Mouse (Mus musculus): Measurements from ENCODE around the gene Pitx2. TPM values are rescaled to one million over a fixed set of nuclear protein-coding genes. Genes with fewer than 3 reads are reported as not detected.

Pitx2 gene
- polyA plus RNA-seq, 1 experiment = 23.8 TPM

- Histone ChIP-seq H3K27me3 (ENCODE audit: control insufficient read depth, insufficient read depth, low read length) (peaks cover 5% of the 10 kb centered on the region; the same call in 1 of the 2 replicates), H3K36me3 (ENCODE audit: control insufficient read depth, insufficient read depth, low read length) (no peaks in the 10 kb centered on the region), H3K4me3 (ENCODE audit: low read depth, low read length) (peak overlapping the region; percentile 59), H3K4me1 (ENCODE audit: control insufficient read depth, insufficient read depth, insufficient read length, low read length) (no peaks in the 10 kb centered on the region), H3K27ac (ENCODE audit: insufficient read depth, low read depth, low read length) (no peak overlapping the region)
- 12% methylated on average over 34 of the region's 34 CpGs for WGBS
- no peak for TF ChIP-seq POLR2A (IDR thresholded peaks at IDR 0.05; ENCODE audit: low read depth, low read length)
- TF ChIP-seq CTCF (IDR thresholded peaks at IDR 0.05; ENCODE audit: extremely low read depth, insufficient read length, insufficient replicate concordance, low read depth, low read length) = no peak
These were observed 17.4 kb downstream of the Pitx2 start for GRCm38 (mm10) chr3:129216911-129217561.

DNA sequence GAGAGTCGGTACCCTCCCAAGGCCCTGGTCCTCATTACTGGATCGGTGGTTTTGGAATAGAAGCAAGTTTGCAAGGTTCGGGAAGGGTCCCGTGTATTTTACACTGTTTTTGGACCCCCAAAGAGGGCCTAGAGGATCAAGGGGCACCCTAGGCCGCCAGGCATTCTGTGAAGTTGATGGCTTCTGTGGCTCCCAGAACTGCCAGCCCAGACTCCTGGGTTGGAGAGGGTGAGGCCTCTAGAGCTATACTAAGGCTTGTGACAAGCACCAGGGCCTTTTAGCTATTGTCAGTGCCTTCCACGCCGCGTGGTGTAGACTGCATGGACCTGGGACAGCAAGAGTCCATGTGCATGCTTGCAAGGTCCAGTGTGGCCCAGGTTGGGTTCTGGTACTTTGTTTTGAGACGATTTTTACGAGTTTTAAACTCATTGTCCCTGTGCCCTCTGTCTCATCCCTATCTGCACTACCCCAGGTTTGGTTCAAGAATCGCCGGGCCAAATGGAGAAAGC, 18.2 kb downstream of the Pitx2 start:
- H3K27me3 ChIP-seq (ENCODE audit: control insufficient read depth, insufficient read depth, low read length) = no peaks in the 10 kb centered on the region
- no peaks in the 10 kb centered on the region for H3K4me1 ChIP-seq (ENCODE audit: control insufficient read depth, insufficient read depth, insufficient read length, low read length)
- no peak for TF ChIP-seq POLR2A (IDR thresholded peaks at IDR 0.05; ENCODE audit: low read depth, low read length)
- no peak for TF ChIP-seq CTCF (IDR thresholded peaks at IDR 0.05; ENCODE audit: extremely low read depth, insufficient read length, insufficient replicate concordance, low read depth, low read length)
- H3K27ac ChIP-seq (ENCODE audit: insufficient read depth, low read depth, low read length) = peak overlapping the region; percentile 48; the same call in 1 of the 2 replicates
- 18% methylated on average over 12 of the region's 12 CpGs for WGBS
- no peaks in the 10 kb centered on the region for H3K36me3 ChIP-seq (ENCODE audit: control insufficient read depth, insufficient read depth, low read length)
- H3K4me3 ChIP-seq (ENCODE audit: low read depth, low read length) = peak overlapping the region; percentile 60

- no peak for TF ChIP-seq POLR2A (IDR thresholded peaks at IDR 0.05; ENCODE audit: low read depth, low read length)
- TF ChIP-seq CTCF (IDR thresholded peaks at IDR 0.05; ENCODE audit: extremely low read depth, insufficient read length, insufficient replicate concordance, low read depth, low read length) = no peak
- Histone ChIP-seq H3K36me3 (ENCODE audit: control insufficient read depth, insufficient read depth, low read length) (no peaks in the 10 kb centered on the region), H3K4me1 (ENCODE audit: control insufficient read depth, insufficient read depth, insufficient read length, low read length) (no peaks in the 10 kb centered on the region), H3K4me3 (ENCODE audit: low read depth, low read length) (peak overlapping the region; percentile 60), H3K27ac (ENCODE audit: insufficient read depth, low read depth, low read length) (peak overlapping the region; percentile 48), H3K27me3 (ENCODE audit: control insufficient read depth, insufficient read depth, low read length) (no peaks in the 10 kb centered on the region)
- 9% methylated on average over 41 of the region's 41 CpGs for WGBS
These were observed 18.8 kb downstream of the Pitx2 start for GRCm38 (mm10) chr3:129218371-129218921.

DNA sequence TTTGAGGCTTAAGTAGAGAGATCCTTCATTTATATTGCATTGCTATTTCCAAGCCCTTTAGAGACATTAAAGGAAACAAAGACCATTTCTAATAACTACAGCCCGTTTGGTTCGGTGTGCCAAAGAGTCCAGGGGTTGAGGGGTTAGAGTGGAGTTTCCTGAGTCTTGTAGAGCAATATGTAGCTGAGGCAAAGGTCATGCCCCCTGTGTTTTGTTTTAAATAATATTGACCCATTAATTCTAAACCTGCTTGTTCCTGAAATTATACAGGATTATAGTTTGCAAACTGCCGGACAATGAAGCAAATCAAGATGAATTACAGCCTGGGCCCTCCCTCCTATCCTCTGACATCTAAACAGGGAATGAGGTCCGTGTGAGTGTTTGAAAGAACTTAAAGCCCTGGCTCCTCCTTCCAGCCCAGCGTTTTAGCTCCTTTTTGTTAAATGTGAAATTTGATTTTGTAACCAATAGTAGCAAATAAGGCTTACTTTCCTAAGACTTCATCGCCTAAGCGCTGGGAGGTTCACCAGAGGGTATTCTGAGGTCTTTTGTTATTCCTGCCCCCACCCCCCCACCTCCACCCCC, 20.5 kb downstream of the Pitx2 start:
- Histone ChIP-seq H3K27me3 (ENCODE audit: control insufficient read depth, insufficient read depth, low read length) (no peaks in the 10 kb centered on the region; the same call in 1 of the 2 replicates), H3K36me3 (ENCODE audit: control insufficient read depth, insufficient read depth, low read length) (no peaks in the 10 kb centered on the region), H3K27ac (ENCODE audit: insufficient read depth, low read depth, low read length) (peak overlapping the region; percentile 41), H3K4me1 (ENCODE audit: control insufficient read depth, insufficient read depth, insufficient read length, low read length) (no peaks in the 10 kb centered on the region), H3K4me3 (ENCODE audit: low read depth, low read length) (no peak overlapping the region)
- 14% methylated on average over 7 of the region's 7 CpGs for WGBS
- TF ChIP-seq POLR2A (IDR thresholded peaks at IDR 0.05; ENCODE audit: low read depth, low read length) (no peak), CTCF (IDR thresholded peaks at IDR 0.05; ENCODE audit: extremely low read depth, insufficient read length, insufficient replicate concordance, low read depth, low read length) (no peak)

DNA sequence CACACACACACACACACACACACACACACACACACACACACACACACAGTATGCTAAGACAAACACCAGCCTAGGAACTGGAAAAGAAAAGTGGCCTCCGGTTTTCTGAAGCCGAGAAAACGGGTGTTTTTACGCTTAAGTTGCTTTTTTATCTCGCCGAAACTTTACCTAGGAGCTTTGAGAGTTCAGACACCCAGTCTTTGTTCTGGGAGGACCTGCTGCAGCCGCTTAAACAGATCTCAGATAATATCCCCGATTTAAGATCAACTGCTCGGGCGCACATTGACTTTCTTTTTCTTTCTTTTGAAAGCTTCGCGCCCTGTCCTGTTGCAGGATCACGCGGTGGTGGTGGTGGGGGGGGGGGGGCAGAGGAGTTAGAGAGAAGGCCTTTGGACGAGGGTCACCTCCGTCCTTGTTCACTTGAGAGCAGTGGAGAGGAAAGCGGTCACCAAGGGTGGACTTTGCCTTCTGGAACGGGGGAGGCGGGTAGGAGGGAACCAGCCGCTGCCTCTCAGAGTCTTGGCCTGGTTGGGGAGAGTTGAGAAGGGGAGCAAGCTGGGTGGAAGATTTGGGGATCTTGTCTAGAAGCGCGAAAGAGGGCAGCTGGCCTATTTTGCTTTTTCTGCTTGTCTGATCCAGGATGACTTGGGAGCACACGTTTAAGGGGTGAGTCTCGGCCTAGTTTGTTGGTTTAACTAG, 21.2 kb downstream of the Pitx2 start:
- Histone ChIP-seq H3K4me3 (ENCODE audit: low read depth, low read length) (peak overlapping the region; percentile 56), H3K27ac (ENCODE audit: insufficient read depth, low read depth, low read length) (peak overlapping the region; percentile 97), H3K36me3 (ENCODE audit: control insufficient read depth, insufficient read depth, low read length) (no peaks in the 10 kb centered on the region), H3K27me3 (ENCODE audit: control insufficient read depth, insufficient read depth, low read length) (no peaks in the 10 kb centered on the region; the same call in none of the 2 replicates), H3K4me1 (ENCODE audit: control insufficient read depth, insufficient read depth, insufficient read length, low read length) (peaks cover 1% of the 10 kb centered on the region; the same call in 1 of the 2 replicates)
- 12% methylated on average over 24 of the region's 24 CpGs for WGBS
- TF ChIP-seq POLR2A (IDR thresholded peaks at IDR 0.05; ENCODE audit: low read depth, low read length) (no peak), CTCF (IDR thresholded peaks at IDR 0.05; ENCODE audit: extremely low read depth, insufficient read length, insufficient replicate concordance, low read depth, low read length) (no peak)

- H3K36me3 ChIP-seq (ENCODE audit: control insufficient read depth, insufficient read depth, low read length) = no peaks in the 10 kb centered on the region
- peaks cover 1% of the 10 kb centered on the region; the same call in 1 of the 2 replicates for H3K4me1 ChIP-seq (ENCODE audit: control insufficient read depth, insufficient read depth, insufficient read length, low read length)
- peak overlapping the region; percentile 97 for H3K27ac ChIP-seq (ENCODE audit: insufficient read depth, low read depth, low read length)
- no peaks in the 10 kb centered on the region; the same call in none of the 2 replicates for H3K27me3 ChIP-seq (ENCODE audit: control insufficient read depth, insufficient read depth, low read length)
- no peak for TF ChIP-seq POLR2A (IDR thresholded peaks at IDR 0.05; ENCODE audit: low read depth, low read length)
- no peak for TF ChIP-seq CTCF (IDR thresholded peaks at IDR 0.05; ENCODE audit: extremely low read depth, insufficient read length, insufficient replicate concordance, low read depth, low read length)
- peak overlapping the region; percentile 56 for H3K4me3 ChIP-seq (ENCODE audit: low read depth, low read length)
- WGBS = 11% methylated on average over 27 of the region's 27 CpGs
These were observed 21.9 kb downstream of the Pitx2 start for GRCm38 (mm10) chr3:129221380-129222260.

Measured in small intestine, adult 2 months (tissue).